Mouse (Mus musculus) retina, postnatal 7 days (tissue): ENCODE data around the gene Mrrf.
"Not testable (repeated sequence)": the region's sequence is repeated elsewhere in the genome, so short reads cannot be mapped to it uniquely, and the experiment has no call there.

Experiments used
- DNase-seq: peaks from one replicate; pipeline ENCODE4 v3.0.0-alpha.2; 2012; ENCODE audit warnings: low read depth, low spot score

Mrrf gene

DNA sequence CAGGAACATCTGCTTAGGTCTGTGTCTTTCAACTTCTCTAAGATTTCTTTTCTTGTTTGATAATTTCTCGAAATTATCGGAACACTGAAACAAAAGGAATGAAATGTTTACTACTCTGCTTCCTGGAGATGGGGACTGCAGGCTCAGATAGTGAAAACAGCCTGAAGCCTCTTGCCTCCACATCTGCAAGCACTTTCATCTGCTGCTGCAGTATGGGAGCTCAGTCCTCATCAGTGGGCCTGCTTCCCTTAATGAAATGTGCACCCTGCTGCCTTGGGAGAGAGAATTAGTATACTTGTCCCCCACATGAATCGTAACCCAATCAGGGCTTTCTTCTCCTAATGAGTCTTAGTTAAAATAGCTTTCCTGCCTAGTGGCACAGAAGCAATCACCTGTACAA is 7.1 kb upstream of the Mrrf start:
- DNase-seq, result no peak

DNA sequence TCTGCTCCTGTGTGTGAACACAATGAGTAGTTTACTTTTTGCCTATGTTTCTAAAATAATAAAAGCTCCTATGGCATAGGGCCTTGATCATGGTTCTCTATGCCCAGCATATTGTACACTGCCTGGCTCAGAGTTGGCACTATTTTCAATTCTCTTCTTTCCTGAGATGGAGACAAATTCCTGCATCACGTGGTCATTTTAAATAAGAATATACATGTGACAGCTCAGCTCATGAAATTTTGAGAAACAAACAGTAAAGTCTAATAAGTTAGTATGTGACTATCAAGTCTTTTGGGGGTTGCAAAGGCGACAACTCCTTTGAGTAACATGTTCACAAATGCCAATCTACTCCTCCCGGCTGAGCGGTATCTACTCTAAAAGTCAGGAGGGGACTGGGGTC is 302 bp upstream of the Mrrf start:
- no peak for DNase-seq

DNA sequence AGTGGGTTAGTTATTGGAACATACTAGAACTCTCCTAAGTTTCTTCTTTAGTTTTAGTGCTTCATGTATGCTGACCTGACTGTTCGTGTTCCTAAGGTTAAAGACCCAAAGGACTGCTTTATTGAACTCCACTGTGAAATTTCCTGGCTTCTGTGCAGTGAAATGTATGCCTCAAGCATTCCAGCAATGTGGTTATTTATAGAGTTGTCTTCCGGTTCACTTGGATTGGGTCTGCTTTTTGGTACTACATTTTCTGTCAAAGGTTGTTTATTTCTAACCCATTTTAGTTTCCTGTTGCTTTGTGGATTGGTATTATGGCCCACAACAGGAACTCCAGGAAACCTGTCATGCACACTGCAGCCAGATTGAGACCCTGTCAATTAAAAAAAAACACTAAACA is 2.9 kb downstream of the Mrrf start:
- no peak for DNase-seq

DNA sequence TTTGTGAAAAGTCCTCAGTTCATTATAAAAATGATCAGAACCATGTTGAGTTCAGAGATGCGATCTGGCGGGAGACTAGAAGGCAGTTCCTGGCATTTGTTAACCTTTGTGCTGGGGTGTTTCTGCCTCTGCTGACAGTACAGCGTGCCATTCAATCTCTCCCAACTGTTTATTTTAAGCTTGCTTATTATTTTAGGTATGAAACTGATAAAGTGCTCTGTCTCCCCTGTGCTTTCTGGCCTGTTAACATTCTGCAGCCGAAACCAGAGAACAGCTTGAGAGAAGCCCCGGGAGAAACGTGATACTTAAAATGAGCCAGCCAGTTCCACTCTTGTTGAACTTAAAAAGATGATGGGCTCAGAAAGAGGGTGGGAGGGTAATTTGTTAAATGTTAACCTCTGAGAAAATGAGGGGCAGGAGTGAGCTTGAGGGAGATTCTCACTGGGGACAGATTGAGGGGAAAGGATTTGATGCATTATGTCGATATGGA is 12.7 kb downstream of the Mrrf start:
- no peak for DNase-seq

DNA sequence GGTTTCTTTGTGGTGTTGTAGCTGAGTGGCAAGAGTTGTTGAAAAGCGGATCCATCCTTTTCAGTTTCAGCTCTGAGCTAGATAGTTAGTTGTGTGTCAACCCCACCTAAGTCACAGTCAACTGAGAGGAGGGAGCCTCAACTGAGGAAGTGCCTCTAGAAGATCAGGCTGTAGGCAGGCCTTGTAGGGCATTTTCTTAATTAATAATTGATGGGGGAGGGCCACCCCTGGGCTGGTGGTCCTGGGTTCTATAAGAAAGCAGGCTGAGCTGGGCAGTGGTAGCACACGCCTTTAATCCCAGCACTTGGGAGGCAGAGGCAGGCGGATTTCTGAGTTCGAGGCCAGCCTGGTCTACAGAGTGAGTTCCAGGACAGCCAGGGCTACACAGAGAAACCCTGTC is 16.2 kb downstream of the Mrrf start:
- DNase-seq, result not testable (repeated sequence)

DNA sequence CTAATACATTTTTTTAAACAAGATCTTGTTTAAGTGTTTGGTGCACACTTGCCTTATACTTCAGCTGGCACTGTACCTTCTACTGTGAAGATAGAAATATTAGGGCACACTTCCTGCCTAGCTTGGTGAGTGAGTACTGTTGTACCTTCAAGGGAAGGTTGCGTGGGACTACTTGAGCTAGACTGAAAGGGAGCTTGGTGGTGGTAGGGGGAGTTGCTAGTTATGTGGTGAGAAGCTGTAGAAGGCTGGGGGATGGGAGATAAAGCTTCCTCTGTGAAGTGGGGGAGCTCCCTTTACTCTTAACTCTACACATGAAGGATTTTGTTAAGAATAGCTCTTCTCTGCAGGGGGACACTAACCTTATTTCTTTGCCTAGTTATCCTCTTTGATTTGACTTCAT is 21.3 kb downstream of the Mrrf start:
- DNase-seq, result no peak

DNA sequence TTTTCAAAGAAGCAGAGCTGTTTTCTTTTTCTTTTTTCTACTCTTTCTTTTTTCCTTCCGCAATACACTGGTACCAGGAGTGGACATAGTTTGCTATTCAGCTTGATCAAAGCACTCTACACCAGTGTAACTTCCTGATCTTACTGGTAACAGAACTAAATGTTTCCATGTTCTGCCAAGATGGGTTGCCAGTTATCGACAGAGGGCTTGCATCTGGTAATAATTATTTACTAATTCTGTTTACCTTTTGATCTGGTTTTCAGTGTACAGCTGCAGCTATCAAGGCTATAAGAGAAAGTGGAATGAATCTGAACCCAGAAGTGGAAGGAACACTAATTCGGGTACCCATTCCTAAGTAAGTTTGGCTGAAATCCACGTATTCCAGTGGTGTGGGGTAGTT is 23.1 kb downstream of the Mrrf start:
- DNase-seq, result no peak

DNA sequence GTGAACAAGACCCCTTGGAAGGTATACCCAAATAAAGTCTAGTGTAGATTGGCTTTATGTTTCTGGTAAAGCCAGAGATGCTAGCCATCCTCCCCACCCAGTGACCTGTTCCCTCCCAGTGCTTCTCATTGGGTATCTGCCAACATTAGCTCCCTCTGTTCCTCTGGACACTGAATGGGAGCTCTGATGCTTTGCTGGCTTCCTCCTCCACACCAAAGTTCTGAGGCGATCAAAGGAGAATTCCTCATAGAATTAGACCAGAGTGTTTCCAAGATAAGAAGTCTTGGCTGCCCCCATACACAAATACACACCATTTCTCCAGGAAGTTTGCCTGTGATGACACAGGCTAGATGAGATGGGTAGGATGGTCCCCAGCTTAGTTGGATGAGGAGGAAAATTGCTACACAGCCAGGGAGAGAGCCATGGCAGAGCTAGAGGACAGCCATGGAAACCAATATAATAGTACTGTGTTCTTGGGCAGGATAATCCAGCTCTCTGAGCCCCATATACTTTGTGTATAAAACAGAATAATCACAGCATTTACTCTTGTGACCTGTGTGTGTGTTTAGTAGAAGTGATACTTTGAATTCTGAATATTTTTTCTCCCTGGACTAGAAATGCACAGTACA is 31.9 kb downstream of the Mrrf start:
- DNase-seq, result no peak

DNA sequence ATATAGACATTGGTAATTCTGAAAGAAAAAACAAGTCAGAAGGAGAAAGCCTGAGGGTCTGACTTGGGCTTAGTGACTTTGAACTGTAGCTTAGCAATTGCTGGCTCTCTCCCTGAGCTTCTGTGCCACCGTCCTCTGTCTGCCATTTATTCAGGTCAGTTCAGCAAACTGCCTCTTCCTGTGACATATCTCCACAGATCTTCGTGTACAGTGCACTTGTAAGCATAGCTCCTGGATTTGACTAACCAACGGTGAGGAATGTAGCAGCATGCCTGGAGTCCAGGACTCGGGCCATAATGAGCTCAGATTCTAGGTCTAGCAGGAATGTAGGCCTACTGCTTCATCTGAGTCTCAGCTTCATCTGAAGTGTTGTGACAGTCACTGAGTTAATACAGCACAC is 33.0 kb downstream of the Mrrf start:
- DNase-seq, result no peak

DNA sequence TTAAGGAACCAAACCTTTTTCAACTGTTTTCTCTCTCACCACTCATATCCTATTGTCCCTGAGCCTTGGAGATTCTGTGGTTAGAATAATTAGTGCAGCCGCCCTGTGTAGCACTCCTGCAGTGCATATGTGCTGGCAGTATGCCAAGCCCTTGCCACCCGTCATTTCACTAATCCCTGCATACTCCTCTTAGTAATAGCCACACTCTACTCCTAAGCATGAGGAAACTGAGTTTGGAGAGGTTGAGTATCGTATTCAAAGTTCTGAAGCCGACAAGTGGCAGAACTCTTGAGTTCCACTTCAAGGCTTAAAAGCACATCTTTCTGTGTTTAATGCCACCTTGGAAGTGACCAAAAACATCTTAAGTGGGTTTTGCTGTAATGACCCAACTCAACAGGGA is 35.9 kb downstream of the Mrrf start:
- DNase-seq, result no peak

DNA sequence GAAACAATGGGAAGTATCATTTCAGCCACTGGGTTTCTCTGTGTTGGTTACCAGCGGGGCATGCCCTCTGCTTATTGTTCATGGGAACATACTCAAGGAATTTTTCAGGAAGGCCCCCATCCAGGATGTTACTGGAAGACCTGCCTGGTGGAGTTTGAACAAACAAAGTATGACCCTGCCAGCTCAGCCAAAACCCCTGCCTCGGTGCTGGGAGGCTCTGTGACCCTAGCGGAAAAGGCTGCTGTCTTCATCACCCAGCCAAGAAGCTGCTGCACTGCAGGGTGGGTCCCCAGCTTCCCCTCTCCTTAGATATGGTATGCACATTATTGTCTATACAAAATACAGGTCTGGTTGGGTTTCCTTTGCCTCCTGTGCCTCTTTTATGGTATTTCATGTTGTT is 36.4 kb downstream of the Mrrf start:
- DNase-seq, result no peak

DNA sequence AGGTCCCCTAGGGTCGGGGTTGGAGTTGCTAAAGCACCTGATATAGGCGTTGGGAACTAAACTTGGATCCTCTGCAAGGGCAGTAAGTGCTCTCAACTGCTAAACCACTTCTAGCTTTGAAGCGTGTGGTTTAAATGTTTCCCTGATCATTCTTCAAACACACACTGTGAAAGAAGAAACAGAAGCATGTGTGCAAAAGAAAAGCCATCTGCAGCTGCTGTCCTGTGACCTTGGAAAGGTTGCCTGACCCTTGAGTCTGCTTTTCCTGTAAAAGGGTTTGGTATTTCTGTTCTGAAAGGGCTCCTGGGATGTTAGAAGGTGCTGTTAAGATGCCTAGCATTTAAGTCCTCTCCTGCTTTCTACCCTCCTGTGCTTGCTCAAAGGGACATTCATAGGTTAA is 43.3 kb downstream of the Mrrf start:
- DNase-seq, result no peak

DNA sequence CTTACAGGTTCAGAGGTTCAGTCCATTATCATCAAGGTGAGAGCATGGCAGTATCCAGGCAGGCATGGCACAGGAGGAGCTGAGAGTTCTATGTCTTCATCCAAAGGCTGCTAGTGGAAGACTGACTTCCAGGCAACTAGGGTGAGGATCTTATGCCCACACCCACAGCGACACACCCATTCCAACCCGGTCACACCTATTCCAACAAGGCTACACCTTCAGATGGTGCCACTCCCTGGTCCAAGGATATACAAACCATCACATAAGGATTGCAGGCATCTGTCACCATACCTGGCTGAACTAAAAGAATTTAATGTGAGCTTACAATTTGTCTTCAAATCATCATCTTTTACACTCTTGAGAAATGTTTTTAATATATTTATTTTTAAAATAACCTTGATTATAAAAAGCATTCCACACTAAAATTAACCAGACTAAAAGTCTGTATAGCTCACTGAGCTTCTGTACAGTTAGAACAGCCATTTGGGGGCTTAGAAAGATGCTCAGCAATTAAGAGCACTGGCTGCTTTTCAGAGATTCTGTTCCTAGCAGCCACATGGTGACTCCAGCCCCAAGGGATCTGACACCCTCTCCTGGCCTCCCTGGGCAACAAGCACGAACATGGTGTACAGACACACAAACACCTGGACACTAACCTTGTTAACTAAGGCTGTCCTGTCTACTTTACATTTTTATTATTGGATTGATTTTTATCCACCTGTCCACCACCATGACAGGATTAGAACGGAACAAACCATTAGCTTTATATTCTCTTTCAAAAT is 45.6 kb downstream of the Mrrf start:
- DNase-seq, result not testable (repeated sequence)

DNA sequence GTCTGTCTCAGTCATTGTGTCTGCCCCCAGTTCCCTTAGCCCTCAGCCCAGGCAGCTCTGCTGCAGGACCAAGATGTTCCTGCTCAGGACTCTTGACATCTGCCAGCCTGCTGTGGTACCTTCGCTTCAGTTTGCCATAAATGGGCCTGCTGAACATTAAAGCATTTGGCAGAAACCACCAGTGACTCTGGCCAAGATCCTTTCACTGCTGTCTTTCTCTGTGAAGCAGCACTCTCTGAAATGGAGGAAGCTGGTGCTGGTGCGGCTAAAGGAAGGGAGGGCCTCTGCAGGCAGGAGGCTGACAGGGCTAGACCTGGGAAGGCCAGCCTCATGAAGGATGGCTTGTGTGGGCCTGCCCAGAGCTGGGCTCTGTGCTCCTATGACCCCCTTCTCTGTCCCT is 47.1 kb downstream of the Mrrf start:
- no peak for DNase-seq

DNA sequence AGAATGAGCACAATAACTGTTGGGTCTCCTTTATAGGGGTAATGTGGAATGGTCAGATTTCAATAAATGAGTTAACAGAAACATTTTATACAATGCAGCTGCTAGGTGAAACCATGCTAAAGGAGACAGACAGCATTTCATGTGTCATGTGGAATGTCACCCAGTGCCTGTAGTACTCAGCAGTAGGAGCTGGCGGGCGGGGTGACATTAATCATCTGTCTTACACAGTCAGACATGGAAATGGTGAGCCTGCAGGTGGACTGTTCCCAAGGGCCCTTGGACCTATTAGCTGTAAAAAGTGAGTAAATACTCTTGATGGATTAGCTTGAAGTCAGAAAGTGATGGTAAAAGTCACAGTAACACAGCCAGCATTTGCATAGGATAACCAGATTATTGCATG is 48.0 kb downstream of the Mrrf start:
- no peak for DNase-seq

DNA sequence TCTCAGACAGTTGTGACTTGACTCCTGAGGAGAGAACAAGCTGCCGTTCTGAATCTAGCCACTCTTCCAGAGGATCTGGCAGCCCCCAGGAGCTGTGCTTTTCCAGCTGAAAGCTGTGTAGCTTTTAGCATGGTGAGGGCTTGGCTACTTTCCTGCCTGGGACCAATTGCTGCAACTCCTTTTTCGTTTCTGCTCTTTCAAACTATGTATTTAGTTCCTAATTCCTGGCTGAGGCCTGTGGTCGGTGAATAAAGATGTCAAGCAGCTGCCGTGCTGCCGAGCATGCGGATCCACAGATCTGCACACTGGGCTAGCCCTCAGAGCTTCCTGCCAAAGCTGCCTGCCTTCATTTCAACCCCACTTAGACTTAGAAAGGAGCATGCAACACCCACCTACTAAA is 48.7 kb downstream of the Mrrf start:
- DNase-seq, result no peak

DNA sequence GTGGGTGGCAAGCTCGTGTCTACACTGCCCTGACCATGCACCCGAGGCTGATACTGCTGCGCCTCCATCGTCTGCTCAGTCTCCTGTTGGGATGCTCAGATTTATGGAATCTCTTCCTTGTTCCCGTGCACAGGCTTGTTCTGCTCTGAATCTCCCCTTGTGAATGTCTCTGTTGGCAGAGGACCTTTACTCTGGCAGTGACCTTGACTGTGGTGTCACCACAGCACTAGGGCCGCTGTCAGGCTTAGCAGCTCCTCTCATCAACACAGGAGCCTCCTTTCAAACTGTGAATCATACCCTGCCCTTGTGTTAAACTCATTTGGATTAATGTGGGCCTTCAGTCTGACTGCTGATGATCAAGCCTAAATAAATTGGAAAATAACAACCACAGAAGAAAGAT is 53.0 kb downstream of the Mrrf start:
- DNase-seq, result not testable (repeated sequence)

DNA sequence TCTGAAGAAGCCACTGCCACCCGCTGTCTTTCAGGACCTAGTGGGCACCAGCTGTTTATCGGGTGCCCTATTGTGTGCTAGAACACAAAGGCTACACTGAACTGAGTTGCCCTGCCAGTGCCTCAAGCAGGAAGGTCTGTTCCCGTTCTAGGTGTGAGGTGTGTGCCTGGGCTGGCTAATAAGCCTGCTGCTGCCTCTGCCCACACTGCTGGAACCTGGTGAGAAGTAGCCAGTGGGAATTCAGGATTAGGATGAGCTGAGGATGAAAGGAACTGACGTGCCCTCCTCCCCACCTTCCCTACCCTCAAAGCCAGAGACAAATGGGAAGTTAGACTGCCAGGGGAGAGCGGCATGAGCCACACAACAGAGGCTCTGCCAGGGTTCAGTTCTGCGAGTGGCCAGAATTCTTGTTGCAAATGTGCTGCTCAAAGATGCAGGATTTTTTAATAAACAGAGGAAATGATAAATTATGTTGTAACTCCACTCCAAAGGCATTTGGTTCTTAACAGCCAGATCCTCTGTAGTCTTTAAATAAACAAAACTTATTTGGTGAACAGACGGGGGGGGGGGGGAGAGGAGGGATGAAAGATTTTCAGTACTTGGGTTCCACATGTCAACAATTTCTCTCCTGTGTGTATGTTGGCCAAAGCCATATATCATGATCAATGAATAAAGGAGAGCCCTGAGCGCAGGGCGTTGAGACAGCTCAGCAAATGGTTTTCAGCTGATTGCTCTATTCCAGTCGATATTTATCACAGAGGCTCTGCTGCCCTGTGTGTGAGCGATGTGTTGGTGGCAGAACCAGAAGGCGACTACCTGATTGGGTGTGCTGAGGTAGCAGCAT is 55.1 kb downstream of the Mrrf start:
- DNase-seq, result no peak

DNA sequence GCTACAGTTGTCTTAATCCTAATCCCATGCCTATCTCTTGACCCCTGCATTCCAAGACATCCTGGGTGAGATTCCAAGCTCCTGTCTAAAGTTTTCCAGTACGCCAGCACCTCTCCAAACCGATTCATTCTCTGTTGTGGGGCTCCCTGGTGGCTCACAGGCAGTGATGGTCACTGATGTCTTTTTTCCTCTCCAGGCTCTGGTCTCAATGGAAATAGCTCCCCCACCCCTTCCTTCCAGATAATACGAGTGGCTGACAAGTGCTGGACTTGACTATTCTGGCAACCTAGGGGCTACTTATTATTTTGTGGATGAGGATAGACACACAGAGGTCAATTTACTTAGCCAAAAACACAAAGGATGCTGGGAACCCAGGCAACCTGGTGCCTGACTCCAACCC is 60.8 kb downstream of the Mrrf start:
- DNase-seq, result no peak

DNA sequence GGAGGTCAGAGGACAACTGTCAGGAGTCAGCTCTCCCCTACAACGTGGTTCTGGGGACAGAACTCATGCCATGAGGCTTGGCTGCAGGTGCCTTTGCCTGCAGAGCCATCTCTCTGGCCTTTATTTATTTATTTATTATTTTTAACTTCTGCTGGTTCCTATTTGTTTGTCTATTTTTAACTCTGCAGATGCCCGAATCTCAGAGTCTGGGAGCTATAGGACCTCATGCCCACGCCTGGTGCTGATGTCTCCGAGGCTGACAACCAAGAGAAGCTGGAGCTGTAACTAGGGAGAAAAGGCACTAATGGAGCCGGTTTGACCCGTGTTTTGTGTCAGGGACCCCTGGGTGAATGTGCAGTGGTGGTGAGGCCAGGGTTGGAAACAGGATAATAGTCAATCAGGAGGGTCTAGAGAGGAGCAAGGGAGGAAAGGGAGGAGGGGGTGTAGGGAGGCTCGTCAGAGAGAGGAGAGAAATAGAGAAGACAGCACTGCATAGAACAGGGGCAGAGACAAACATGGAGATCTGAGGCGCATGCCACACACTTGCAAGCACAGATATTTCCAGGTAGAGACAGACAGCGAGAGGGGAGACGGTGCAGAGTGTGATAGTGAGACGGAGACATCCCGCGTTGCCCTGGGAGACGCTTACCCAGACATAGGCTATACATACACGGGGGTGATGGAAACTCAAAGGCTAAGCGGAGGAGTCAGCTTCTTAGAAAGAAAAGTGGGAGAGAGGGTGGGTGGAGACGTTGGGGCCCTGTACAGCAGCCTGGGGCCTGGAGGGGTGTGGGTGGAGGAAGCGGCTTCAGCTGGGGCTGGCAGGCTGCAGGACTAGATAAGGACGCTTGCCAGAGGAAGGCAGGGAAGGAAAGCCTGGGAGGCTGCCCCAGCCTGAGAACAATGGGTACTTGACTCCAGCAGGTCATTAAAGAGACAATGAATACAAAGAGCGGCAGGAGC is 62.0 kb downstream of the Mrrf start:
- DNase-seq, result no peak

DNA sequence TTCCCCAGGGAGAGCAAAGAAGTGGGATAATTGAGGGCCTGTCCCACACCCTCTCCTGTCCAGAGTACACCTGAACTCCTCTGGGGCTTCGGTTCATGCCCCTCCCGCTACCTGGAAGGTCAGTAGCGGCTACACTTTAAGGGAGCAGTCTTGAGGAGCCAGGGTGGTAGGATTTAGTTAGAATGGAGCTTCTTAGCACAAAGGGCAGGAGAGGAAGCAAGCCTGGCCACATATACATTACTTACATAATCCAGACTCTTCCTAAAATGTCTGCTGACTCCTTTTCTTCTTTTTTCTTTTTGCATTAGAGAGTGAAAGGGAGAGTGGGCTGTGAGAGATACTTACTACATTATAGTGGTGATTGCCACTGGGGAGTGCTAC is 62.7 kb downstream of the Mrrf start:
- no peak for DNase-seq
